ENCODE assay signal across 8 mouse cellular contexts in genomic region chr9:95406571-95407561, GRCm38 (mm10). TPM values are rescaled to one million over a fixed set of nuclear protein-coding genes. Genes with fewer than 3 reads are reported as not detected.
A peak's percentile ranks its signal among the peaks of the same experiment; 100 is the strongest.
DNase-seq lines count a peak whose midpoint lies in the region; ATAC-seq lines count a peak whose summit lies in the region.

Gene Chst2 (minus strand): TSS chr9:95406722.

- H3K9me3 ChIP-seq in megakaryocyte, embryonic 14.5 days = peaks cover 5% of the 10 kb centered on the region

- H3K36me3 ChIP-seq in megakaryocyte, embryonic 14.5 days (replicated peaks; ENCODE audit: low read length) = no peaks in the 10 kb centered on the region

- H3K4me1 ChIP-seq in megakaryocyte, embryonic 14.5 days = peaks cover 33% of the 10 kb centered on the region

- peaks cover 78% of the 10 kb centered on the region for H3K27me3 ChIP-seq in megakaryocyte, embryonic 14.5 days (replicated peaks)

- DNase-seq in adipocyte (ENCODE audit: low spot score) = peak; percentile 11
- peak; percentile 94 for DNase-seq in embryo, embryonic 10 days (ENCODE audit: low spot score)
- DNase-seq in gastrocnemius, postnatal 25 days = peak; percentile 89
- DNase-seq in left cerebral cortex, adult 9 months (ENCODE audit: low spot score in 2 of 2) = peak; percentile 73 to 90
- DNase-seq in right cerebral cortex, postnatal 25 days = peak; percentile 93
- DNase-seq in B cell, adult 2 months = no peak

- H3K4me3 ChIP-seq in megakaryocyte, embryonic 14.5 days (replicated peaks) = peak within 1 kb of the TSS; percentile 91

- ATAC-seq in inflammation-experienced regulatory T-cells, adult 6 months = peak; percentile 77

RNA-seq across cellular contexts. Expression of gene Chst2, which starts in this region (rescaled TPM):
- under 1 TPM; 0.88 to 0.90 TPM for total RNA-seq in gastrocnemius, postnatal 25 days (2021)
- 10 to 100 TPM in 1 of 3 experiments, 1 to 10 TPM in 2; 6.1 to 15.1 (median 7.3) TPM for polyA plus RNA-seq in inflammation-experienced regulatory T-cells, adult 6 months (2017; shearing (Covaris generic))
- polyA plus RNA-seq in megakaryocyte, embryonic 14.5 days (2012; ENCODE audit: insufficient read depth, low replicate concordance) = not detected in 2 replicates

Comparison
In these comparisons a context has a peak if more than half of its experiments do, and no peak if none do; other contexts are left out.
1. Peak in DNase-seq in gastrocnemius, postnatal 25 days; RNA of the gene not detected or under 1 TPM.
2. DNase-seq: peak in adipocyte (single experiment), embryo, embryonic 10 days (single experiment), left cerebral cortex, adult 9 months (2 of 2) and right cerebral cortex, postnatal 25 days (single experiment); none in B cell, adult 2 months (0 of 2).